Mouse (Mus musculus): ENCODE measurements at regions not wholly inside any gene's neighbourhood (a gene's known extent, or its start where the extent isn't known, plus 50 kb on each side); places are given as distances from the start of the nearest gene placed in this dataset.

- DNase-seq: no peak
Measured at GRCm38 (mm10) chr3:115655020-115655419, 59.9 kb downstream of the S1pr1 start.

- DNase-seq: no peak
Measured at GRCm38 (mm10) chr3:115652236-115652635, 62.6 kb downstream of the S1pr1 start.

GRCm38 (mm10) chr3:115649338-115650117 is 65.3 kb downstream of the S1pr1 start:
- peak; percentile 23 to 25 for DNase-seq

GRCm38 (mm10) chr3:115646993-115647392 is 67.9 kb downstream of the S1pr1 start:
- no peak for DNase-seq

GRCm38 (mm10) chr3:115644307-115644706 is 70.6 kb downstream of the S1pr1 start:
- no peak for DNase-seq

- DNase-seq: peak; percentile 82 to 84
Measured at GRCm38 (mm10) chr3:115642846-115643260, 72.0 kb downstream of the S1pr1 start.

GRCm38 (mm10) chr3:115642001-115642845 is 72.6 kb downstream of the S1pr1 start:
- DNase-seq: peak; percentile 36 to 40

GRCm38 (mm10) chr3:115641411-115641810 is 73.5 kb downstream of the S1pr1 start:
- DNase-seq: peak; percentile 37 to 61

GRCm38 (mm10) chr3:115635487-115635886 is 79.4 kb downstream of the S1pr1 start:
- peak in 1 of 2 experiments; percentile 28 for DNase-seq

- DNase-seq: no peak
Measured at GRCm38 (mm10) chr3:115635081-115635480, 79.8 kb downstream of the S1pr1 start.

GRCm38 (mm10) chr3:115632417-115632743 is 82.5 kb downstream of the S1pr1 start:
- no peak for DNase-seq

- no peak for DNase-seq
Measured at GRCm38 (mm10) chr3:115631573-115632416, 83.1 kb downstream of the S1pr1 start.

GRCm38 (mm10) chr3:115622920-115623319 is 92.0 kb downstream of the S1pr1 start:
- DNase-seq: no peak

- DNase-seq: no peak
Measured at GRCm38 (mm10) chr3:115622300-115622699, 92.6 kb downstream of the S1pr1 start.

- DNase-seq: no peak
Measured at GRCm38 (mm10) chr3:115619970-115620369, 94.9 kb downstream of the S1pr1 start.

GRCm38 (mm10) chr3:115615994-115616598 is 98.8 kb downstream of the S1pr1 start:
- DNase-seq: peak; percentile 28 to 34

GRCm38 (mm10) chr3:115612859-115613258 is 102.0 kb downstream of the S1pr1 start:
- DNase-seq: no peak

- DNase-seq: no peak
Measured at GRCm38 (mm10) chr3:115608087-115608486, 106.8 kb downstream of the S1pr1 start.

GRCm38 (mm10) chr3:115604734-115605279 is 110.1 kb downstream of the S1pr1 start:
- DNase-seq: no peak

- no peak for DNase-seq
Measured at GRCm38 (mm10) chr3:115604267-115604666, 110.6 kb downstream of the S1pr1 start.

- no peak for DNase-seq
Measured at GRCm38 (mm10) chr3:115603803-115604202, 111.1 kb downstream of the S1pr1 start.

- DNase-seq: no peak
Measured at GRCm38 (mm10) chr3:115599281-115599680, 115.6 kb downstream of the S1pr1 start.
